Mouse (Mus musculus): ENCODE results near the gene Kdr.

DNA sequence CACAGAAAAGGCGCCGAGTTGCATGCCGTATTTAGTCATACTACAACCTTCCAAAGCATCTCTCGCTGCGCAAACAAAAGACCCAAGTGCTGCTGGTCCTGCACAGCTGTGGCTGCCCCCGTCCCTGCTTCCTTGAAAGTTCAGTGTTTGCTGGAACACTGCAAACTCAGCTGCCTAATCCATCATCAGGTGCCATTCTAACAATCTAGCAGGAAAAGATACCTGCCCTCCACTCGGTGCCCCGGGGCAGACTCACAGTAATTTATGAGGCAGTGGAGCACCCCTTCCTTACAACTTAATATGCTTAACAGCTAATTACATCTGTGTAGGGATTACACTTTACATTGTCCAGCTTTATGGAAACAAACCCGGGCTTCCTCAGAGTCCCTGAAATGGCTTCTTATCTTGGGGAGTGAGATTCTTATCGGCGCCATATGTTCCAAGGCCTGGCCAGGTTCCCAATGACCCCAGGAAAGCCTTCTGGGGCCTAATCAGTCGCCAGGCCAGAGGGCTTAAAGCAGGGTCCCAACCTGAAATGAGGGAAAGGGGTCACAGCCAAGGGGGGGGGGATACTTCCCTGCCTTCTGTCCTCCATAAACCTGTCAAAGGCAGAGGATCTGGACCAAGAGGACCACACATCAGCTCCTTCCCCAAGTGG, 56.4 kb downstream of the Kdr start:
- TF ChIP-seq POLR2A (IDR thresholded peaks at IDR 0.05; ENCODE audit: low read depth, low read length) (no peak), CTCF (conservative IDR thresholded peaks at IDR 0.05; ENCODE audit: insufficient read depth, insufficient read length, low read depth, low read length) (no peak)

All from kidney, adult 2 months (tissue).